Mouse (Mus musculus) ES-Bruce4 (cell line): ENCODE results near the gene Prpf4.

Source experiments
- CTCF ChIP-seq: IDR thresholded peaks from one replicate; pipeline ENCODE4 v1.8.1; 2011; ENCODE audit warnings: low read depth, low read length
- POLR2A ChIP-seq: IDR thresholded peaks from one replicate; pipeline ENCODE4 v1.8.1; 2011; ENCODE audit warnings: low read length; ENCODE audit not compliant: insufficient read depth

GRCm38 (mm10) chr4:62361571-62361970 lies 47.0 kb upstream of the Prpf4 start:
- no peak for TF ChIP-seq CTCF
- TF ChIP-seq POLR2A: no peak
